Mouse (Mus musculus): ENCODE data around the gene Smco4. TPM values are rescaled to one million over a fixed set of nuclear protein-coding genes. Genes with fewer than 3 reads are reported as not detected.
"Not testable (repeated sequence)": the region's sequence is repeated elsewhere in the genome, so short reads cannot be mapped to it uniquely, and the experiment has no call there.

Smco4 gene
- polyA plus RNA-seq, 1 experiment = 27.1 TPM

- DNase-seq = no peak
- Histone ChIP-seq H3K4me3 (replicated peaks; ENCODE audit: extremely low read depth, low read depth, low read length) (no peak overlapping the region), H3K4me1 (ENCODE audit: control insufficient read depth, insufficient read depth, low read length) (peaks cover 7% of the 10 kb centered on the region)
- TF ChIP-seq CTCF (IDR thresholded peaks at IDR 0.05; ENCODE audit: insufficient read depth, low read length) (no peak), POLR2A (IDR thresholded peaks at IDR 0.05; ENCODE audit: borderline replicate concordance, extremely low read depth, low read depth, low read length) (no peak)
- WGBS = 86% methylated on average over 4 of the region's 4 CpGs
These were observed 1.5 kb upstream of the Smco4 start for GRCm38 (mm10) chr9:15491686-15492085.

DNA sequence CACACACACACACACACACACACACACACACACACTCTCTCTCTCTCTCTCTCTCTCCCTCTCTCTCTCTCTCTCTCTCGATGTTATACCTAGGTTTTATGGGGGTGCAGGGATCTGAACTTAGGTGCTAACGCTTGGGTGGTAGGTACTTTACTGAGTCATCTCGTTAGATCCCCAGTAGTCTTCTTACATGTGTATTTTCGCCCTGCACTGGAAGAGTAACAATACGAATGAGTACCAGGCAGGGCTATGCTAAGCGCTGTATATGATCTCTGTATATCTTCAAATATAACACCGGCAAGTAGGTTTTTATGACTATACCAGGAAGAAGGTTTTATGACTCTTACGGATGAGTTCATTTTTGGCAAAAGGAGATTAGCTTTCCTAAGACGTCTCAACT is 831 bp upstream of the Smco4 start:
- TF ChIP-seq CTCF (IDR thresholded peaks at IDR 0.05; ENCODE audit: insufficient read depth, low read length) = no peak
- no peak for TF ChIP-seq POLR2A (IDR thresholded peaks at IDR 0.05; ENCODE audit: borderline replicate concordance, extremely low read depth, low read depth, low read length)
- Histone ChIP-seq H3K4me3 (replicated peaks; ENCODE audit: extremely low read depth, low read depth, low read length) (no peak overlapping the region), H3K4me1 (ENCODE audit: control insufficient read depth, insufficient read depth, low read length) (peaks cover 10% of the 10 kb centered on the region)
- 77% methylated on average over 9 of the region's 9 CpGs for WGBS
- no peak for DNase-seq

DNA sequence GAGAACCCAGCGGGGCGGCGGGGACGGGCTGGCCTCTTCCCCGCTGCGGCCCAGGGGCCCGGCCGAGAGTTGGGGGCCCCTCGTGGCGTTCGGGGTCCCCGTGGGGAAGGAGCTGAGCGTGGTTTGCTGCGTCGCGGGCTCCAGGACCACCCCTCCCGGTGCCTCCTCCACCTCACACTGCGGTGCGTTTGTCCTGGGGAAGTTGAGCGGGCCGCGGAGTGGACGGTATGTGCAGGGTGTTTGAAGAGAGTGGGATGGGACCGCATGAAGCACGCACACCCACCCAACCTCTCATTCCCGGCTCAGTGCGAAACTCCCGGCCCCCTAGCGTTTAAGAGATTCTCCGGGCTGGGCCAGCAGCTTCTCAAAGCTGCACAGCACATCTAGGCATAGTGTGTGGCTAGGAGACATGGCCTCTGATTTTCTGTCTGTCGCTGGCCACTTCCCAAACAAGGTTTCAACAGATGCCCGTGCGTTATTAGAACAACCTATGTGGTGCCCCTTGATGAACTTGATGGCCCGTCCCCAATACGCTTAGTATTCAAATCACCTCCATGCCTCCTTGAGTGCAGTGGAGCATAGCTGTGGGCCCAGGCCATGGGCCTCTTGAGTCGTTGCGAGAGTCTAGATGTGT is 810 bp downstream of the Smco4 start:
- 4% methylated on average over 37 of the region's 37 CpGs for WGBS
- Histone ChIP-seq H3K4me1 (ENCODE audit: control insufficient read depth, insufficient read depth, low read length) (peaks cover 10% of the 10 kb centered on the region), H3K4me3 (replicated peaks; ENCODE audit: extremely low read depth, low read depth, low read length) (peak overlapping the region; percentile 75)
- TF ChIP-seq POLR2A (IDR thresholded peaks at IDR 0.05; ENCODE audit: borderline replicate concordance, extremely low read depth, low read depth, low read length) (peak; percentile 50; the same call in 1 of the 2 replicates), CTCF (IDR thresholded peaks at IDR 0.05; ENCODE audit: insufficient read depth, low read length) (peak; percentile 34; the same call in 1 of the 2 replicates)
- DNase-seq = peak; percentile 64

GRCm38 (mm10) chr9:15495281-15495680 is 2.0 kb downstream of the Smco4 start:
- not testable (repeated sequence) for H3K4me3 ChIP-seq (replicated peaks; ENCODE audit: extremely low read depth, low read depth, low read length); DNase-seq
- WGBS = 95% methylated on average over 2 of the region's 2 CpGs
- peaks cover 10% of the 10 kb centered on the region for H3K4me1 ChIP-seq (ENCODE audit: control insufficient read depth, insufficient read depth, low read length)

- TF ChIP-seq CTCF (IDR thresholded peaks at IDR 0.05; ENCODE audit: insufficient read depth, low read length) (no peak), POLR2A (IDR thresholded peaks at IDR 0.05; ENCODE audit: borderline replicate concordance, extremely low read depth, low read depth, low read length) (no peak)
- Histone ChIP-seq H3K4me3 (replicated peaks; ENCODE audit: extremely low read depth, low read depth, low read length) (no peak overlapping the region), H3K4me1 (ENCODE audit: control insufficient read depth, insufficient read depth, low read length) (peaks cover 10% of the 10 kb centered on the region)
- DNase-seq = no peak
- 56% methylated on average over 8 of the region's 8 CpGs for WGBS
These were observed 2.8 kb downstream of the Smco4 start for GRCm38 (mm10) chr9:15495921-15496577.

DNA sequence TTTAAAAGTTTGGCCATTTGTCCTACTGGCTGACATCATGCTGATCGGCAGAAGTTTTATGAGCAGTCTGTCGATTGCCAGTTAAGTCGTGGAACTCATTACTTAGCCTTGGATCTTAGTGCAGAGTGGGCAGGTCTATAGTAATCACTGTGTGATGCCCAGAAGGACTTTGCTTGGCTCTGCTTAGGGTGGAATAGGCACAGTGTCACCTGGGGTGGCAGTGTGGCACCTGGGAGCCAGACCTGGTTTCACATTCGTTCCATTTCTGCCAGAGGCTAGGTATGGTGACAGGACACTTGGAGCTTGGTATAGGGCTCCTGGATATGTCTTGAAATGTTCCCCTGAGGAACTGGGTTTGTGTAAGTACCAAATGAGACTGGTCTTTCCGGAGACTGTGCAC is 6.8 kb downstream of the Smco4 start:
- H3K4me1 ChIP-seq (ENCODE audit: control insufficient read depth, insufficient read depth, low read length) = peaks cover 15% of the 10 kb centered on the region
- DNase-seq = no peak
- 79% methylated on average over 5 of the region's 5 CpGs for WGBS

GRCm38 (mm10) chr9:15501319-15502256 is 8.4 kb downstream of the Smco4 start:
- Histone ChIP-seq H3K4me3 (replicated peaks; ENCODE audit: extremely low read depth, low read depth, low read length) (no peak overlapping the region), H3K4me1 (ENCODE audit: control insufficient read depth, insufficient read depth, low read length) (peaks cover 14% of the 10 kb centered on the region)
- WGBS = 80% methylated on average over 19 of the region's 19 CpGs
- no peak for DNase-seq
- no peak for TF ChIP-seq CTCF (IDR thresholded peaks at IDR 0.05; ENCODE audit: insufficient read depth, low read length)

More for the DNA sequence above, 6.8 kb downstream of the Smco4 start:
- H3K4me3 ChIP-seq (replicated peaks; ENCODE audit: extremely low read depth, low read depth, low read length) = no peak overlapping the region
- TF ChIP-seq CTCF (IDR thresholded peaks at IDR 0.05; ENCODE audit: insufficient read depth, low read length) = no peak
- no peak for TF ChIP-seq POLR2A (IDR thresholded peaks at IDR 0.05; ENCODE audit: borderline replicate concordance, extremely low read depth, low read depth, low read length)

DNA sequence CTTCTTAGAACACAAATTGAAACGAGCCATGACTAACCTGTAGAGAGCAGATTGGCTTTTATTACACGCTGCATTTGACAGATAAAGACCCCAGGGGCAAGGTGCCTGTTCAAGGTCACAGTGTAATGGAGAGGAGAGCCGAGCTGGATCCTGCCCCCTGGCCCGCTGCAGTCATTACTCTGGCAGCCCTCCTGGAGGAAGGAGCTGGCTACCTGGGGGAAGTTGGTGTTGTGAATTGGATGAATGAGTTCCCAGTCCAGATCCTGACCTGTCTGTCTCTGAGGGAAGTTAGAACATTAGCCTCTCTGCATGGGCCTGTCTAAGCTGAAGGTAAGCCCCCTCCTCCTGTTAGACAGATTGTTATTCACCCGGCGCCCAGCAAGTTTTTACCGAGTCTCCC is 9.2 kb downstream of the Smco4 start:
- no peak for DNase-seq

DNA sequence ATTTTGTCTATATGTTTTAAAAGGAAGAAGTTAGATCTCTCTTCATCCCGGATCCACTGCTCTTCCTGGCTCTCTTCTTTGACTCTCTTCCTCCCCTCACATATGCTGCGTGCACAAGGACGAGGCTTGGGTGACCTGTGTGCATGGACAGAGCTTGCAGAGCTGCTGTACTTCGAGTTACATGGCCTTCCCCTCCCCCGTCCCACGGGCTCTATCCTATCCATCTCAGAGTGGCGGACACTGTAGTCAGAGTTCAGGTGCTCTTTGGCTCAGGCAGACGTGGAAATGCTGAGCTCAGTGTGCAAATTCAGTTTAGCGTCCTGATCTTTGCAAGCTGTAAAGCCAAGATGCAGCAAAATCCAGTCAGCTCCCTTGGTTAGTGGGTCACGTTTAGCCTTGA is 10.1 kb downstream of the Smco4 start:
- DNase-seq = no peak
- Histone ChIP-seq H3K4me1 (ENCODE audit: control insufficient read depth, insufficient read depth, low read length) (peaks cover 22% of the 10 kb centered on the region), H3K4me3 (replicated peaks; ENCODE audit: extremely low read depth, low read depth, low read length) (no peak overlapping the region)
- TF ChIP-seq CTCF (IDR thresholded peaks at IDR 0.05; ENCODE audit: insufficient read depth, low read length) (no peak), POLR2A (IDR thresholded peaks at IDR 0.05; ENCODE audit: borderline replicate concordance, extremely low read depth, low read depth, low read length) (no peak)
- 69% methylated on average over 10 of the region's 10 CpGs for WGBS

More for the DNA sequence above, 9.2 kb downstream of the Smco4 start:
- WGBS = 81% methylated on average over 7 of the region's 7 CpGs
- TF ChIP-seq CTCF (IDR thresholded peaks at IDR 0.05; ENCODE audit: insufficient read depth, low read length) (no peak), POLR2A (IDR thresholded peaks at IDR 0.05; ENCODE audit: borderline replicate concordance, extremely low read depth, low read depth, low read length) (no peak)
- Histone ChIP-seq H3K4me3 (replicated peaks; ENCODE audit: extremely low read depth, low read depth, low read length) (no peak overlapping the region), H3K4me1 (ENCODE audit: control insufficient read depth, insufficient read depth, low read length) (peaks cover 14% of the 10 kb centered on the region)

Measured in lung, adult 2 months (tissue).